Mouse (Mus musculus) G1E (cell line): ENCODE measurements around the gene Lekr1.

Experiments used
- CTCF ChIP-seq: IDR thresholded peaks from 2 replicates; pipeline ENCODE4 v1.5.1; 2012; ENCODE audit warnings: low read depth, low read length, inconsistent platforms, mixed read lengths
- GATA1 ChIP-seq: IDR thresholded peaks from 2 replicates; pipeline ENCODE4 v1.6.1; 2012; ENCODE audit warnings: borderline replicate concordance, low read length, inconsistent platforms, mixed read lengths
- GATA2 ChIP-seq: IDR thresholded peaks from 2 replicates; pipeline ENCODE4 v1.6.1; 2012; ENCODE audit warnings: low read depth, low read length, inconsistent platforms, borderline replicate concordance
- TAL1 ChIP-seq: conservative IDR thresholded peaks from 2 replicates; pipeline ENCODE4 v1.6.1; 2012; ENCODE audit warnings: low read depth, low read length, inconsistent platforms, mixed read lengths

- no peak for TF ChIP-seq CTCF
- TF ChIP-seq GATA1, result no peak
- no peak for TF ChIP-seq TAL1
- no peak for TF ChIP-seq GATA2
Measured at GRCm38 (mm10) chr3:65775096-65775495, 109.1 kb downstream of the Lekr1 start.
